Mouse (Mus musculus) lung, postnatal 4 days (tissue): Measurements from ENCODE around the gene Hist2h3c2.
"Not testable (repeated sequence)": the region's sequence is repeated elsewhere in the genome, so short reads cannot be mapped to it uniquely, and the experiment has no call there.

Experiments used
- DNase-seq, 2 experiments: peaks; one replicate each; pipeline ENCODE4 v3.0.0; 2021

Gene Hist2h3c2

GRCm38 (mm10) chr3:96238954-96239793 is at the start of gene Hist2h3c2:
Hist2h3c2 (minus strand) TSS chr3:96239127.
- peak; percentile 60 to 87 for DNase-seq

DNA sequence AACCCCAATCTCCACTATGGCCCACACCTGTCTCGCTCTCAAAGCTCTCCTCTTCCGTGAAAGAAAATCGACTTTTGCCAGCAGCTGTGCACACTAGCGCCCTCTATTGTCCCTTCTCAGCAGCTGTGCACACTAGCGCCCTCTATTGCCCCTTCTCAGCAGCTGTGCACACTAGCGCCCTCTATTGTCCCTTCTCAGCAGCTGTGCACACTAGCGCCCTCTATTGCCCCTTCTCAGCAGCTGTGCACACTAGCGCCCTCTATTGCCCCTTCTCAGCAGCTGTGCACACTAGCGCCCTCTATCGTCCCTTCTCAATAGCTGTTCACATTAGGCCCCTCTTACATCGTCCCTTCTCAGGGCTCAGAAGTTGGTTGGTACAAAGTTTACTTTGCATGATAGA is 48.4 kb upstream of the Hist2h3c2 start:
- DNase-seq: peak in 1 of 2 experiments; percentile 27

DNA sequence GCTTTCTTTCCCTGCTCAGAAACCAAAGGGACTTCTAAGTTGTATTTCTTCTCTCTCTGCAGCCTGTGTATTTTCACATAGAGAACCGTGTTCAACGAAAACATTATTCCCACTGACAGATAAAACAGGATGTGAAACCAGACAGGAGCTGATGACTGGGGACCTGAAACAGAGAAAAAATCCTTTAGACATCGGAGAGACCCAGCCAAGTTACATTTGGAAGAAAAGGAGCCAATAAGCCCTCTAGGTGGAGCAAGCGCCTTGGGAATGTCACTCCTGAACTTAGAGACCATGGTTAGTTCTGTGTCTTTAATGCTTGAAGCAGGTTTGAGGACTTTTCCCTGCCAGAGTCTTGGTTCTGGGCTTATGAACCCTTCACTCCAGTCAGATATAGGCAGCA is 45.5 kb upstream of the Hist2h3c2 start:
- DNase-seq: peak in 1 of 2 experiments; percentile 40

GRCm38 (mm10) chr3:96280660-96281059 is 41.7 kb upstream of the Hist2h3c2 start:
- DNase-seq: no peak

DNA sequence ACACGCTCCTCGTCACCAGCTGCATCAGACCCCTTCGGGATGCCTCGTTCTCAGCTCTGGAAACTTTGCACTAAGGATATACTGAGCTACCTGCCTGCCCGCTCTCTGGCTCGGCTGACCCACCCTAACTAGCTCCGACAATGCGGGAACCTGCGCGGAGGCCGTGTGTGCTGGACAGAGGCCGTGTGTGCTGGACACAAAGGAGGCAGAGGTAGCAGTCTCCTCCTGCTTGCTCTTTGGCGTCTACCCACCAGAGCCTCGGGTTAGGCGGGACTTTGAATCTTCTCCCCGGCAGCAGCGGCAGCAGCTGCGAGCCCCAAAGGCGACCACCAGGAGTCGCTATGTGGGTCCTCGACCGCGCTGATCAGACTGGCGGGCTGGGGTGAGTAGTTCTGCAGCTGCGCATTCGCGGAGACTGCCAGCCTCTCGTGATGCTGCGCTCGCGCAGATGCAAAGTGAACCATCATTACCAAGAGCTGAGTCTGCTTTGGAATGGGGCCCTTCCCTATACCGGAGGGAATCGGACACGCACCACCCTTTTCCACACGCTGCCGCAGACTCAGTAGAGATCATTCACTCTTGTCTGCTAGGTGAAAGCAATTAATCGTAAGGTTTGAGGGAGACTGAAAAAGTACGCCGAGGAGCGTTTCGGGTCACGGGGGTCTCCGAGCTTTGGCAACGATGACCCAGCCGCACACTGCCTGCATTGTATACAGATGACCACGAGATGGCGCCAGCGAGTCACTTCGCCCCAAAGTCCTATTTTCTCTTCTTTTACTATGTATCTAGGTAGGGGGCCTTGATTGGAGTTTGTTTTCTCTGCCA is 39.1 kb upstream of the Hist2h3c2 start:
- DNase-seq: peak; percentile 95 to 96

DNA sequence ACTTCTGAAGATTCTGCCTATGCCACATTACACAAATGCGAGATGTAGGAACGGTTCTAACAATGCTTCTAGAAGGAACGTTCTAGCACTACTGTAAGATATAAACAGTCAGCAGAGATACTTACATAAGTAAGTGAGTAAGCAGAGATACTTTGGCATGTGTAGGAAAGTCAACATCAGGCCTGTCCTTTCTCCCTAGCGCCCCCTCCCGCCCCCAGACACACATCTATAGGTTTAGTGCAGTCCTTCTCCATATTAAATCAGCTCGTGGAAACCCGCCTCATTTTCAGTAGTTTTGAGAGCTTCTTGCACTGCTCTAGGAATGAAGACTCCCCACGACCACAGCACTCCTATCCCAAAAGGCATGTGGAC is 38.5 kb upstream of the Hist2h3c2 start:
- peak; percentile 56 to 61 for DNase-seq

- DNase-seq: peak in 1 of 2 experiments; percentile 11
These were observed 34.9 kb upstream of the Hist2h3c2 start for GRCm38 (mm10) chr3:96273591-96274465.

DNA sequence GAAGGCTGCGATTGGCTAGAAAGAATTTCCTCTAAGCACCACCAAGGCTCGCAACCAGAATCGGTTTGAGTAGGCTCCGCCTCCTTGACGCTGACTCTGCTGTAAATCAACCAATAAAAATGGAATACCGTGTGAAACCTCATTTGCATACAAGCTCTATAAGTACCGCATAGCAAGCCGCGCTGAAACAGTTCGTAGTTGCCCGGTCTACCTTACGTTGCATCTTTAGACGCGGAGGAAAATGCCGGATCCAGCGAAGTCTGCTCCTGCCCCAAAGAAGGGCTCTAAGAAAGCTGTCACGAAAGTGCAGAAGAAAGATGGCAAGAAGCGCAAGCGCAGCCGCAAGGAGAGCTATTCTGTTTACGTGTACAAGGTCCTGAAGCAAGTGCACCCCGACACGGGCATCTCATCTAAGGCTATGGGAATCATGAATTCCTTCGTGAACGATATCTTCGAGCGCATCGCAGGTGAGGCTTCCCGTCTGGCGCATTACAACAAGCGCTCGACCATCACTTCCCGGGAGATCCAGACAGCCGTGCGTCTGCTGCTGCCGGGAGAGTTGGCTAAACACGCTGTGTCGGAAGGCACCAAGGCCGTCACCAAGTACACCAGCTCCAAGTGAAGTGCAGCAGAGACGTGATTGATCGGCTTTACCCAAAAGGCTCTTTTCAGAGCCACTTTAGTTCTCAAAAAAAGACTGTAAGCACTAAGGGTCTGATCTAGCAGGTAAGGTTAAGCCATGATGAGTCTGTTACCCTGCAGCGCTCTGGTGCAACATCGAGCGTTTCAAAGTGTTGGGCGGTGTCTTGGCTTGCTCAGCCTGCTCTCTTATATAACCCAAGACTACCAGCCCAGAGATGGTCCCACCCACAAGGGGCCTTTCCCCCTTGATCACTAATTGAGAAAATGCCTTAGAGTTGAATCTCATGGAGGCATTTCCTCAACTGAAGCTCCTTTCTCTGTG is 30.9 kb upstream of the Hist2h3c2 start, which contains the start of gene Hist2h2bb:
TSS of gene Hist2h2bb (plus strand) at position 242 of the 964 bp plus-strand sequence.
- DNase-seq: peak; percentile 92 to 93

DNA sequence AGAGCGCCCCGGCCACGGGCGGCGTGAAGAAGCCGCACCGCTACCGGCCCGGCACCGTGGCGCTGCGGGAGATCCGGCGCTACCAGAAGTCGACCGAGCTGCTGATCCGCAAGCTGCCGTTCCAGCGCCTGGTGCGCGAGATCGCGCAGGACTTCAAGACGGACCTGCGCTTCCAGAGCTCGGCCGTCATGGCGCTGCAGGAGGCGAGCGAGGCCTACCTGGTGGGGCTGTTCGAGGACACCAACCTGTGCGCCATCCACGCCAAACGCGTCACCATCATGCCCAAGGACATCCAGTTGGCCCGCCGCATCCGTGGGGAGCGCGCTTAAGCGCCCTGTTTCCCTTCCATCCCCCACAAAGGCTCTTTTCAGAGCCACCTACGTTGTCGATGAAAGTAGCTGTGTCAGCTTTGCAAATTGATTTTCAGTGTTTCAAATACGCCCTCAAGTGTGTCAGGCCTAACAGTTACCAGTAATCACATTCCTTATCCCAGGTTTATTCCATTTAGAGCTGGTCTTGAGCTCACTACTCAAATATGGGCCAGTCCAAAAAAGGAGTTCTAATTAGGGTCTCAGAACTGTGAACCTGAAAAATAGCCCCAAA is 29.9 kb upstream of the Hist2h3c2 start:
- not testable (repeated sequence) for DNase-seq

GRCm38 (mm10) chr3:96268051-96268775 is 29.3 kb upstream of the Hist2h3c2 start, which contains the start of gene Hist2h3b:
Hist2h3b (plus strand) TSS chr3:96268654.
- DNase-seq: peak; percentile 84 to 87

- DNase-seq: no peak
These were observed 28.6 kb upstream of the Hist2h3c2 start for GRCm38 (mm10) chr3:96267541-96267940.

GRCm38 (mm10) chr3:96266132-96266710 is 27.3 kb upstream of the Hist2h3c2 start:
- no peak for DNase-seq

GRCm38 (mm10) chr3:96264404-96264949 is 25.6 kb upstream of the Hist2h3c2 start:
- DNase-seq: no peak

DNA sequence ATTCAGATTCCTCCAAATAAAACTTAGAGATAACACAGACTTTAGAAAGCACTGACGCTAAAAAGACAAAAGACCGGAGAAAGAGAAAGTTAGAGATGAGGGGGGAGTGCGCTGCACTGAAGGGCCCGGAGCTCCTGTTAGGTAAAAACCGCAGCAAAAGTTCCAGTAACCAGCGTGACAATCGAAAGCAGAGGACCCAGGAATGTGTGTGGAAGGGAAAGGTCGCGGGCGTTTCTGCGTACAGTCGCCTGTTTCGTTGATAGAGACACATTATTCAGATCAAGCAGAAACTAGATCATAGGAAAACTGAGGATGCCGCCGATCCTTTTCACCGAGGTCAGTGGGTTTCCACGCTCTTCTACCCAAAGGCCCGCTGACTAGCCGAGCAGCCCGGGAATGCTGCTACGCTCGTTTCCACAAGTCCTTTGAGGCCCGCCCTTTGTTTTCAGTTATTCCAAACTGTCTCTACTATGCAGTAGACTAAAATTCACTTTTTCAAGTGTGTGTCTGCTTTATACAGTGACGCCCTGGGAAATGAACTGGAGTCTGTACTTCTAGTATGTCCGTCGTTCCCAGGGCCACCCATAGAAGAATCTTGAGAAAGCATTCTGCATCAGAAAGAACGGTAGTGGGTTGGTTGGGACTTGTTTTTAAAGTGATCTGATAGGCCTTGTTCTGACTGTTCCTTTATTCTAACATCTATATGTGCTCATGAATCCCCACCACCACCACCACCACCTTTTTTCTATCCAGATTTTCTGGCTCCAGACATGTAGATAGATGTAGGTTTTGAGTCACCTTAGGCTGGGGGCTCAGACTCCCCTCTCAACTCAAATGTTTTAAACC is 24.9 kb upstream of the Hist2h3c2 start:
- DNase-seq: peak; percentile 52 to 65

DNA sequence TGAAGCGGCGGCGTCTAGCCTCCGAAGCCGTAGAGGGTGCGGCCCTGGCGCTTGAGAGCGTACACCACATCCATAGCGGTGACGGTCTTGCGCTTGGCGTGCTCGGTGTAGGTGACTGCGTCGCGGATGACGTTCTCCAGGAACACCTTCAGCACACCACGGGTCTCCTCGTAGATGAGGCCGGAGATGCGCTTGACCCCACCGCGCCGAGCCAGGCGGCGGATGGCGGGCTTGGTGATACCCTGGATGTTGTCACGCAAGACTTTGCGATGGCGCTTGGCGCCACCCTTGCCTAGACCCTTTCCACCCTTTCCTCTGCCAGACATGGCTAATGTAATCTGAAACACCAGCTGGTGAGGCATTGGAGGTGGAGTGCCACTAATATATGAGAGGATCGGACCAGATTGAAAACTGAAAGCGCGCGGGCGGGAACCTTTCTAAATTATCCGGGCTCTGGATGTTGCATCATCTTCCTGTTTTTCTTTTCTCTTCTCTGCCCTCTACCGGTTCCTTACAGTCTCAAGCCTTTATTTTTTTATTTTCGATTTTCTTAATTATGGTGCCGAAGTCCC is 24.1 kb upstream of the Hist2h3c2 start, which contains the start of gene Hist2h4:
TSS of gene Hist2h4 (minus strand) at position 333 of the 572 bp plus-strand sequence.
- DNase-seq: peak; percentile 95 to 97

GRCm38 (mm10) chr3:96262216-96262875 is 23.4 kb upstream of the Hist2h3c2 start:
- DNase-seq: peak; percentile 84 to 90

GRCm38 (mm10) chr3:96261623-96262022 is 22.7 kb upstream of the Hist2h3c2 start:
- DNase-seq: no peak
